Mouse (Mus musculus) stomach, adult 2 months (tissue): ENCODE measurements around the gene Foxj3. TPM values are rescaled to one million over a fixed set of nuclear protein-coding genes. Genes with fewer than 3 reads are reported as not detected.

Experiments used
- polyA plus RNA-seq: library from polyadenylated mRNA; depleted of rRNA; stranded (reverse); fragments of >200 nt; gene quantifications from 2 replicates; pipeline ENCODE4 v1.2.3, GENCODE M21; 2012; rRNA removed

Foxj3 gene
- polyA plus RNA-seq: 3.0 and 4.2 TPM in 2 replicates

DNA sequence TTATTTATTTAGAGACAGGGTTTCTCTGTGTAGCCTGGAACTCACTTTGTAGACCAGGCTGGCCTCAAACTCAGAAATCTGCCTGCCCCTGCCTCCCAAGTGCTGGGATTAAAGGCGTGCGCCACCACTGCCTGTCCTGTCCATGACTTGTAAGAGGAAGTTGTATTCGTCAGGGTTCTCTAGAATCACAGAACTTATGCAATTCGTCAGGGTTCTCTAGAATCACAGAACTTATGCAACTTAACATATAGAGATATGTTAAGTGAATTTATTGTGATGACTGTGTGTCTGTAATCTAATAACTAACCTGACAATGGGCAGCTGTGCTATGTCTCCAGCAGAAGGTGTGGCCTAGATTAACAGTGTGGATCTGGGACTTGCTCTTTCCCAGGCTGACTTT lies at the start of gene Foxj3:
Gene Foxj3, plus strand, starts transcription at position 390 of the 400 bp plus-strand sequence.

DNA sequence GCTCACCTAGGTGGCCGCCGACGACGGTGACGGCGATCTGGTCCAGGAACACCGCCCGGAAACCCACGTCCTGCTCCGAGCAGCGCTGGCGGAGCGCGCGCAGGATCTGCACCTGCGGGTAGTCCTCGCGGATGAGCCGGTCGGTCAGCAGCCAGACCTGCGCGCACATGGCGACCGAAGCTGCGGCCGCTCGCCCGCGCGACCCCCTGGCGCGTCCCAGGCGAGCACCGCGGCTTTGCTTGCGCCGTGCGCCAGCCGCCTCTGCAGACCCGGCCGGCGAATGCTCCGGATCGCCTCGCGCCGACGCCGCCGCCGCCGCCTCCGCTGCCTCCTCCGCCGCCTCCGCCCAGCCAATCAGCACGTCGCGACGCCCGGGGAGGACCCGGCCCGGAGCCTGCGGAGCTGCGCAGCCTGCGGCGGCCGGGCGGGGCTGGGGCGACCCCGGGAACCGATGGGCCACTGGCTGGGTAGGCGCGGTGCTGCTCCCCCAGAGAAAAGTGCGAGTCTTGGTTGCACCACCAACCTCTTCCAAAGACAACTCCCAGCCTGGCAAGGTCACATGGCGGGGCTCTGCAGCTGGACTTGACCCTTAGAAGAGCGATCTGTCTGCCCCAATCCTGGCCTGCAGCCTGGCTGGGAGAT lies 44.4 kb upstream of the Foxj3 start, which contains the start of gene Rimkla:
Gene Rimkla, minus strand, starts transcription at position 338 of the 642 bp plus-strand sequence.

DNA sequence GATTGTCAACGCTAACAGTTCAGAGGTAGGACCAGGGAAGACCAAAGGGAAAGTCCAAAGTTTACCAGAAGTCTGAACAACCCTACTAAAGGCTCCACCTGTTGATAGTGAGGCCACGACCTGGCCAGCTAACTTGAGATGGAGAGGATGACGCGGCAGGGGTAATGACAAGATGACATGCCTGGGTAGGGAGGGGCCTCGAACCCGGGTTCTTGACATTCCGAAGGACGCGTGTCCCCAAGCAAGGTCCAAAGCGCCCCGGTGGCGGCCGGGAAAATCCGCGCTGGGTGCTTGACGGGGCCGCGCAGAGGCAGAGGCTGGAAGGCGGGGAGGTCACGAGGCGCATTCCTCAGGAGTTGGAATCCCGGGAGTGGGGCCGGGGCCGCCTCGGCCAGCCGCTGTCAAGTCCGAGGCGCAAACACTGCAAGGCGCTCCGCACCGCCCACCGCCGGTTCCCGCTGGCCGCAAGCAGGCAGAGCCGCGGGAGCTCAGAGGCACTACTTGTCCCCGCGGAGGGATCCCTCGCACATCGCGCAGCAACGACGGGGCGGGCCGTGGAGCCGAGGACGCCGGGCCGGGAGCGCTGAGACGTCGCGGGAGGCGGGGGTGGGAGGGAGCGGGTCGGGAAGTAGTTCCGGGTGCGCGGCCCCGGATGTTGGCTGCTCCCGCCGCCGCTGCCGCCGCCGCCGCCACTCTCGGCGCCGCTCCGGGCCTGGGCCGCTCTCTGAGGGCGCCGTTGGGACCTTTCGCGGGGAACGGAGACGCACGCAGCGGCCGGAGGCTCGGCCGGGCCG lies 2.4 kb downstream of the Foxj3 start, which contains the start of gene Frg2f1:
Gene Frg2f1, minus strand, starts transcription at position 499 of the 794 bp plus-strand sequence.

DNA sequence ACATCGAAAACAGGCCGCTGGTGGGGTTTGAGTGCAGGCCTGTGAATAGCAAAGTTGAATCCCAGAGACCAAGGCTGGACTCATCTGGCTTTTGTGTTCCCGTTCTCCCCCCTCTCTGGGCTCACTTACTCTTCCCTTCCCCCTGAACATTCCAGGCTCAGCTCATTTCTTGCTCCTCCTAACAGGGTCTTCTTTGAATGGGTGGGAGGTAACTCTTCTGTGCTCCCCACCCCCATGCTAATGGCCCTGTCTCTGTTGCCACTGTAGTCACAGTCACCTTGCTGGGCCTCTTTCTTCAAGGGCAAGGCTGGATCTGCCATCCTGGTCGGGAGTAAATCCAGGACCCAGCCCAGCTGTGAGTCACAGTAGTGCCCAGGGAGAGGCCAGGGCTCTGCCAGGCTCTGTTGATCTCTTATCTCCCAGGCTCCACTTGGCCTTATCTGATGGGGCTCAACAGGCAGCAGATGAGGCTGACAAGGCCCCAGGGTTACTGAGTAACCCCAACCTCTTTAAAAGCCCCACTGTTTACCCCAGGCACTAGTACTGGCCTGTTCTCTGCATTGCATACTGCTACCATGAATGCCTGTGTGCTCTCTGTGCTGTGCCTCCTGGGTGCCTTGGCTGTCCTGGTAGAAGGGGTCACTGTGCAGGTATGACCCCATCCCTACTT lies 100.5 kb downstream of the Foxj3 start, which contains the start of gene Guca2a:
Gene Guca2a, plus strand, starts transcription at position 529 of the 670 bp plus-strand sequence.

DNA sequence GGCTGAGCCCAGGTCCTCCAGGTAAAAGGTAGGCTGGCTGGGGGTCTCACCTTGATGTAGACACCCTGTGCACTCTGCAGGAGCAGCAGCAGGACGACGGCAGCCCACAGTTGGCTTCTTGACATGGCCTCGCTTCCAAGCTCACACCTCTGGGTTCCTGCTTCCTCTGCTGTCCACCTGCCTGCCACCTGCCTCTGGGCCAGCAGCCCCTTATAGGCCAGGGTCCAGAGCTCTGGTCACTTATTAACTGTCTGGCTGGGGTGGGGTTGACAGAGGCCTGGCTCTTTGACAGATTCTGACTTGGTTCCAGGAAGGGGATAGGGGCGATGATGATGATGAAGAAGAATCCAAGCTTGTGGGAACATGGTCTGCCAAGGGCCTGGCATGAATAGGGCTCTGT lies 121.9 kb downstream of the Foxj3 start, which contains the start of gene Guca2b:
Gene Guca2b, minus strand, starts transcription at position 224 of the 400 bp plus-strand sequence.

Other genes starting within 250 kb of the Foxj3 start
- gene Ybx1, start 242.4 kb upstream of the Foxj3 start, polyA plus RNA-seq: 72.0 and 89.9 TPM in 2 replicates
- gene Ppih, start 216.5 kb upstream of the Foxj3 start, polyA plus RNA-seq: 0.95 and 1.0 TPM in 2 replicates
- 0.16 TPM in 1 of 2 replicates, not detected in the other for gene Ccdc30, start 121.5 kb upstream of the Foxj3 start, polyA plus RNA-seq
- gene Ppcs, start 114.6 kb upstream of the Foxj3 start, polyA plus RNA-seq: 8.4 and 14.3 TPM in 2 replicates
- gene Zmynd12, start 114.2 kb upstream of the Foxj3 start, polyA plus RNA-seq: 0.52 and 0.53 TPM in 2 replicates
- gene Rimkla, start 44.4 kb upstream of the Foxj3 start, polyA plus RNA-seq: 0.12 and 0.29 TPM in 2 replicates
- gene Frg2f1, start 2.5 kb downstream of the Foxj3 start, polyA plus RNA-seq: 2.4 and 5.9 TPM in 2 replicates
- 0.44 and 0.58 TPM in 2 replicates for gene Guca2a, start 100.7 kb downstream of the Foxj3 start, polyA plus RNA-seq
- 0.24 and 0.75 TPM in 2 replicates for gene Guca2b, start 122.0 kb downstream of the Foxj3 start, polyA plus RNA-seq
- 3.6 and 5.7 TPM in 2 replicates for gene Hivep3, start 196.8 kb downstream of the Foxj3 start, polyA plus RNA-seq